In genomic region chr16:91405640-91406584, GRCm38 (mm10) we compare ENCODE assay signal across 8 mouse cellular contexts. TPM values are rescaled to one million over a fixed set of nuclear protein-coding genes. Genes with fewer than 3 reads are reported as not detected.
DNase-seq lines count a peak whose midpoint lies in the region; ATAC-seq and TF ChIP-seq lines count a peak whose summit lies in the region.

Gene Il10rb (plus strand): TSS chr16:91406164.

- H3K4me1 ChIP-seq in bone marrow, adult 2 months (ENCODE audit: control insufficient read depth, insufficient read depth, low read length) = peaks cover 5% of the 10 kb centered on the region; the same call in 1 of the 2 replicates
- H3K4me1 ChIP-seq in heart, embryonic 10.5 days = peaks cover 34% of the 10 kb centered on the region
- H3K4me1 ChIP-seq in kidney, embryonic 14.5 days (ENCODE audit: control insufficient read depth, insufficient read depth, low read length) = no peaks in the 10 kb centered on the region
- H3K4me1 ChIP-seq in liver, embryonic 13.5 days (replicated peaks) = peaks cover 71% of the 10 kb centered on the region
- 0 out of 2 replicates have a peak, but pooled peaks cover 5% of the 10 kb centered on the region for H3K4me1 ChIP-seq in stomach, embryonic 14.5 days (ENCODE audit: control insufficient read depth, insufficient read depth, low read length)

- no peak for TF ChIP-seq CTCF in bone marrow, adult 2 months (IDR thresholded peaks at IDR 0.05; ENCODE audit: control insufficient read depth, insufficient read depth, low read length)

- peak within 1 kb of the TSS; percentile 70 for H3K4me3 ChIP-seq in bone marrow, adult 2 months (replicated peaks; ENCODE audit: control insufficient read depth, low read depth, low read length)
- H3K4me3 ChIP-seq in heart, embryonic 10.5 days = peak within 1 kb of the TSS; percentile 94
- peak within 1 kb of the TSS; percentile 78 for H3K4me3 ChIP-seq in kidney, embryonic 14.5 days (ENCODE audit: low read length)
- peak within 1 kb of the TSS; percentile 87 for H3K4me3 ChIP-seq in liver, embryonic 13.5 days (replicated peaks)
- H3K4me3 ChIP-seq in stomach, embryonic 14.5 days (ENCODE audit: low read depth, low read length) = peak within 1 kb of the TSS; percentile 81

- H3K9ac ChIP-seq in kidney, embryonic 14.5 days (ENCODE audit: low read depth, low read length) = peak within 1 kb of the TSS; percentile 86
- H3K9ac ChIP-seq in liver, embryonic 13.5 days = peak within 1 kb of the TSS; percentile 96
- H3K9ac ChIP-seq in stomach, embryonic 14.5 days (replicated peaks; ENCODE audit: low read depth, low read length) = peak within 1 kb of the TSS; percentile 73

- H3K4me2 ChIP-seq in kidney, embryonic 14.5 days (replicated peaks; ENCODE audit: low read depth, low read length) = peak within 1 kb of the TSS; percentile 98
- H3K4me2 ChIP-seq in liver, embryonic 13.5 days = peak within 1 kb of the TSS; percentile 94
- H3K4me2 ChIP-seq in stomach, embryonic 14.5 days (replicated peaks; ENCODE audit: low read depth, low read length) = peak within 1 kb of the TSS; percentile 89

- peak; percentile 90 to 91 for DNase-seq in B cell, adult 2 months
- peak; percentile 85 for DNase-seq in heart, embryonic 10.5 days (ENCODE audit: low spot score)
- peak; percentile 71 for DNase-seq in liver, embryonic 13.5 days
- DNase-seq in naive thymus-derived CD4-positive, alpha-beta T cell, adult 2 months (ENCODE audit: low read depth) = peak; percentile 75

- H3K36me3 ChIP-seq in heart, embryonic 10.5 days = peaks cover 31% of the 10 kb centered on the region
- H3K36me3 ChIP-seq in kidney, embryonic 14.5 days (ENCODE audit: control insufficient read depth, insufficient read depth, low read length) = peaks cover 11% of the 10 kb centered on the region
- H3K36me3 ChIP-seq in liver, embryonic 13.5 days = peaks cover 59% of the 10 kb centered on the region
- H3K36me3 ChIP-seq in stomach, embryonic 14.5 days (ENCODE audit: control insufficient read depth, insufficient read depth, low read length) = no peaks in the 10 kb centered on the region; the same call in 1 of the 2 replicates

- TF ChIP-seq POLR2A in bone marrow, adult 2 months (IDR thresholded peaks at IDR 0.05; ENCODE audit: borderline replicate concordance, control insufficient read depth, low read depth, low read length) = peak; percentile 65; the same call in 1 of the 2 replicates

- no peaks in the 10 kb centered on the region for H3K9me3 ChIP-seq in heart, embryonic 10.5 days
- no peaks in the 10 kb centered on the region for H3K9me3 ChIP-seq in kidney, embryonic 14.5 days (ENCODE audit: control insufficient read depth, low read length)
- H3K9me3 ChIP-seq in liver, embryonic 13.5 days (replicated peaks) = no peaks in the 10 kb centered on the region
- H3K9me3 ChIP-seq in stomach, embryonic 14.5 days (ENCODE audit: control insufficient read depth, low read depth, low read length) = no peaks in the 10 kb centered on the region

- H3K27me3 ChIP-seq in heart, embryonic 10.5 days (ENCODE audit: insufficient read depth, poor library complexity, severe bottlenecking) = no peaks in the 10 kb centered on the region
- H3K27me3 ChIP-seq in kidney, embryonic 14.5 days (ENCODE audit: control insufficient read depth, insufficient read depth, low read length) = no peaks in the 10 kb centered on the region
- no peaks in the 10 kb centered on the region for H3K27me3 ChIP-seq in liver, embryonic 13.5 days
- no peaks in the 10 kb centered on the region for H3K27me3 ChIP-seq in stomach, embryonic 14.5 days (ENCODE audit: control insufficient read depth, insufficient read depth, low read length)

- 1% methylated on average over 51 of the region's 51 CpGs for WGBS in bone marrow, adult 2 months
- 6% methylated on average over 51 of the region's 51 CpGs for WGBS in heart, embryonic 10.5 days
- 6% methylated on average over 43 of the region's 51 CpGs for WGBS in kidney, embryonic 14.5 days
- 3% methylated on average over 48 of the region's 51 CpGs for WGBS in liver, embryonic 13.5 days (ENCODE audit: insufficient replicate concordance)
- 4% methylated on average over 49 of the region's 51 CpGs for WGBS in stomach, embryonic 14.5 days

- peak; percentile 91 for ATAC-seq in erythroblast, adult 5-6 weeks (replicated peaks; ENCODE audit: low FRiP score, poor library complexity, severe bottlenecking)
- ATAC-seq in kidney, embryonic 14.5 days (ENCODE audit: low FRiP score, low TSS enrichment) = peak; percentile 87
- ATAC-seq in liver, embryonic 13.5 days (ENCODE audit: low read depth) = peak; percentile 93
- peak; percentile 86 for ATAC-seq in stomach, embryonic 14.5 days (ENCODE audit: insufficient number of reproducible peaks, insufficient read depth, low FRiP score, low read depth)

- H3K27ac ChIP-seq in bone marrow, adult 2 months (ENCODE audit: control insufficient read depth, insufficient read depth, low read depth, low read length, poor library complexity) = peak within 1 kb of the TSS; percentile 90
- peak within 1 kb of the TSS; percentile 96 for H3K27ac ChIP-seq in heart, embryonic 10.5 days
- H3K27ac ChIP-seq in kidney, embryonic 14.5 days (ENCODE audit: low read depth, low read length) = peak within 1 kb of the TSS; percentile 62; the same call in 1 of the 2 replicates
- peak within 1 kb of the TSS; percentile 92 for H3K27ac ChIP-seq in liver, embryonic 13.5 days
- peak within 1 kb of the TSS; percentile 80; the same call in 1 of the 2 replicates for H3K27ac ChIP-seq in stomach, embryonic 14.5 days (ENCODE audit: low read length)

RNA-seq across cellular contexts. Expression of gene Il10rb, which starts in this region (rescaled TPM):
- 24.1 and 25.9 TPM in 2 replicates for polyA plus RNA-seq in bone marrow, adult 2 months (2011; ENCODE audit: insufficient read depth, insufficient read length, low replicate concordance, missing spikeins)
- total RNA-seq in erythroblast, adult 5-6 weeks (2015; ENCODE audit: low replicate concordance) = 43.9 and 52.3 TPM in 2 replicates
- 39.4 and 48.8 TPM in 2 replicates for total RNA-seq in erythroblast, adult 5-6 weeks (2017; ENCODE audit: low replicate concordance)
- 29.6 and 37.0 TPM in 2 replicates for polyA plus RNA-seq in heart, embryonic 10.5 days (2016; fragmentation: Nextera tagmentation; extraction: Ambion mirVana)
- 17.4 and 21.3 TPM in 2 replicates for polyA plus RNA-seq in kidney, embryonic 14.5 days (2014; fragmentation: Nextera tagmentation; extraction: Ambion mirVana)
- polyA plus RNA-seq in liver, embryonic 13.5 days (2015; fragmentation: Nextera tagmentation; extraction: Ambion mirVana) = 25.0 and 28.1 TPM in 2 replicates
- polyA plus RNA-seq in stomach, embryonic 14.5 days (2014; fragmentation: Nextera tagmentation; extraction: Ambion mirVana) = 33.0 and 34.1 TPM in 2 replicates

Comparison
In these comparisons a context has a peak if more than half of its experiments do, and no peak if none do; other contexts are left out.
1. Peak in every context shown above with its lines: DNase-seq, ATAC-seq, H3K4me3 ChIP-seq and H3K27ac ChIP-seq.